Comparison of ENCODE assay signal across 9 mouse cellular contexts in genomic region chr8:26272675-26273414, GRCm38 (mm10).
DNase-seq lines count a peak whose midpoint lies in the region; ATAC-seq and TF ChIP-seq lines count a peak whose summit lies in the region.
"Had no signal": no experiment of that assay in that cellular context is flagged by ENCODE, and none has a peak within 500 bp of the region (broad histone marks: within the 10 kb centered on the region; RNA-seq: fewer than 3 reads in every experiment).

No protein-coding gene starts in this region.

- H3K4me1 ChIP-seq in forebrain, embryonic 10.5 days, result peaks cover 47% of the 10 kb centered on the region
- no peaks in the 10 kb centered on the region for H3K4me1 ChIP-seq in forebrain, postnatal 0 days (ENCODE audit: insufficient read depth)
- H3K4me1 ChIP-seq in liver, embryonic 13.5 days (replicated peaks), result no peaks in the 10 kb centered on the region
- H3K4me1 ChIP-seq in intestine, embryonic 16.5 days (ENCODE audit: control insufficient read depth, insufficient read depth, low read length), result no peaks in the 10 kb centered on the region
- peaks cover 18% of the 10 kb centered on the region for H3K4me1 ChIP-seq in neural tube, embryonic 12.5 days

- peak overlapping the region; percentile 26 for H3K4me3 ChIP-seq in forebrain, embryonic 10.5 days
- no peak overlapping the region for H3K4me3 ChIP-seq in forebrain, postnatal 0 days (ENCODE audit: low read depth, low read length)
- no peak overlapping the region for H3K4me3 ChIP-seq in liver, embryonic 13.5 days (replicated peaks)
- peak overlapping the region; percentile 2; the same call in 1 of the 2 replicates for H3K4me3 ChIP-seq in intestine, embryonic 16.5 days (ENCODE audit: low read length)
- no peak overlapping the region for H3K4me3 ChIP-seq in neural tube, embryonic 12.5 days

- no peaks in the 10 kb centered on the region for H3K36me3 ChIP-seq in forebrain, embryonic 10.5 days (replicated peaks)
- H3K36me3 ChIP-seq in forebrain, postnatal 0 days (ENCODE audit: insufficient read depth), result no peaks in the 10 kb centered on the region
- no peaks in the 10 kb centered on the region for H3K36me3 ChIP-seq in liver, embryonic 13.5 days
- no peaks in the 10 kb centered on the region for H3K36me3 ChIP-seq in intestine, embryonic 16.5 days (ENCODE audit: control insufficient read depth, insufficient read depth, low read length)
- no peaks in the 10 kb centered on the region for H3K36me3 ChIP-seq in neural tube, embryonic 12.5 days

- H3K4me2 ChIP-seq in forebrain, postnatal 0 days (ENCODE audit: low read depth), result no peak overlapping the region
- H3K4me2 ChIP-seq in liver, embryonic 13.5 days, result peak overlapping the region; percentile 14; the same call in 1 of the 2 replicates
- peak overlapping the region; percentile 7; the same call in 1 of the 2 replicates for H3K4me2 ChIP-seq in intestine, embryonic 16.5 days (ENCODE audit: low read depth, low read length)
- peak overlapping the region; percentile 38 for H3K4me2 ChIP-seq in neural tube, embryonic 12.5 days (replicated peaks)

- 35% methylated on average over 21 of the region's 21 CpGs for WGBS in forebrain, embryonic 10.5 days
- 27% methylated on average over 21 of the region's 21 CpGs for WGBS in forebrain, postnatal 0 days
- 32% methylated on average over 21 of the region's 21 CpGs for WGBS in liver, embryonic 13.5 days (ENCODE audit: insufficient replicate concordance)
- WGBS in intestine, embryonic 16.5 days, result 45% methylated on average over 21 of the region's 21 CpGs
- WGBS in neural tube, embryonic 12.5 days, result 40% methylated on average over 21 of the region's 21 CpGs

- no peaks in the 10 kb centered on the region for H3K9me3 ChIP-seq in forebrain, embryonic 10.5 days
- no peaks in the 10 kb centered on the region for H3K9me3 ChIP-seq in forebrain, postnatal 0 days (ENCODE audit: low read length)
- no peaks in the 10 kb centered on the region for H3K9me3 ChIP-seq in liver, embryonic 13.5 days (replicated peaks)
- no peaks in the 10 kb centered on the region for H3K9me3 ChIP-seq in intestine, embryonic 16.5 days (ENCODE audit: control insufficient read depth, low read length)
- H3K9me3 ChIP-seq in neural tube, embryonic 12.5 days, result no peaks in the 10 kb centered on the region

- TF ChIP-seq CTCF in forebrain, postnatal 0 days (IDR thresholded peaks at IDR 0.05; ENCODE audit: low read depth), result no peak

- peak overlapping the region; percentile 35; the same call in 1 of the 2 replicates for H3K27ac ChIP-seq in forebrain, embryonic 10.5 days
- H3K27ac ChIP-seq in forebrain, postnatal 0 days (ENCODE audit: low read depth, low read length), result no peak overlapping the region
- no peak overlapping the region for H3K27ac ChIP-seq in liver, embryonic 13.5 days
- H3K27ac ChIP-seq in intestine, embryonic 16.5 days (ENCODE audit: low read length), result no peak overlapping the region
- H3K27ac ChIP-seq in neural tube, embryonic 12.5 days, result no peak overlapping the region

- H3K27me3 ChIP-seq in forebrain, embryonic 10.5 days (ENCODE audit: poor library complexity, severe bottlenecking), result peaks cover 38% of the 10 kb centered on the region
- peaks cover 8% of the 10 kb centered on the region; the same call in 1 of the 2 replicates for H3K27me3 ChIP-seq in forebrain, postnatal 0 days (ENCODE audit: insufficient read depth, low read length)
- peaks cover 10% of the 10 kb centered on the region; the same call in 1 of the 2 replicates for H3K27me3 ChIP-seq in liver, embryonic 13.5 days
- H3K27me3 ChIP-seq in intestine, embryonic 16.5 days (replicated peaks; ENCODE audit: control insufficient read depth, insufficient read depth, low read length), result 0 out of 2 replicates have a peak, but pooled peaks cover 7% of the 10 kb centered on the region
- H3K27me3 ChIP-seq in neural tube, embryonic 12.5 days (replicated peaks), result peaks cover 11% of the 10 kb centered on the region; the same call in 1 of the 2 replicates

- H3K9ac ChIP-seq in forebrain, postnatal 0 days, result no peak overlapping the region
- H3K9ac ChIP-seq in liver, embryonic 13.5 days, result no peak overlapping the region
- H3K9ac ChIP-seq in intestine, embryonic 16.5 days (ENCODE audit: low read depth, low read length), result 0 out of 2 replicates have a peak overlapping the region, but pooled peaks have one; percentile 27
- H3K9ac ChIP-seq in neural tube, embryonic 12.5 days, result no peak overlapping the region

- no peak for ATAC-seq in forebrain, postnatal 0 days
- no peak for ATAC-seq in liver, embryonic 13.5 days (ENCODE audit: low read depth)
- ATAC-seq in intestine, embryonic 16.5 days, result no peak
- ATAC-seq in neural tube, embryonic 12.5 days (ENCODE audit: low FRiP score, low read depth), result no peak

- DNase-seq in forebrain, embryonic 10.5 days (ENCODE audit: extremely low spot score, low spot score), result no peak
- no peak for DNase-seq in forebrain, postnatal 0 days
- no peak for DNase-seq in liver, embryonic 13.5 days
- DNase-seq in liver, result no peak
- no peak for DNase-seq in testis, postnatal 14 days (ENCODE audit: low spot score)
- no peak for DNase-seq in adrenal gland, postnatal 10 days
- DNase-seq: thymus, adult 18-20 months had no signal

Comparison
In these comparisons a context has a peak if more than half of its experiments do, and no peak if none do; other contexts are left out.
1. H3K4me3 ChIP-seq: peak in forebrain, embryonic 10.5 days (single experiment) and intestine, embryonic 16.5 days (single experiment); none in forebrain, postnatal 0 days (single experiment), liver, embryonic 13.5 days (single experiment) and neural tube, embryonic 12.5 days (single experiment).